Mouse (Mus musculus) midbrain, postnatal 0 days (tissue): ENCODE data around the gene Ndufs5. TPM values are rescaled to one million over a fixed set of nuclear protein-coding genes. Genes with fewer than 3 reads are reported as not detected.
A peak's percentile ranks its signal among the peaks of the same experiment; 100 is the strongest.

Source experiments
- ATAC-seq: fragments of 200-750 bp; cut with Nextera tagmentation; 2 replicates; pipeline ENCODE4 v1.8.0; 2017; ENCODE audit warnings: moderate number of reproducible peaks, mild to moderate bottlenecking, moderate TSS enrichment, moderate library complexity; ENCODE audit not compliant: low FRiP score
- DNase-seq: peaks from one replicate; pipeline ENCODE4 v3.0.0-alpha.2; 2015; ENCODE audit warnings: low spot score
- H3K27ac ChIP-seq: fragments of 300-500 bp; sonication (generic); 2 replicates; pipeline ENCODE4 v1.5.1; 2014; ENCODE audit warnings: low read depth, mild to moderate bottlenecking, low read length, mixed read lengths
- H3K27me3 ChIP-seq: fragments of 300-500 bp; sonication (generic); 2 replicates; pipeline ENCODE4 v1.6.1; 2014; ENCODE audit warnings: low read length, control low read depth, mixed read lengths; ENCODE audit not compliant: insufficient read depth
- H3K36me3 ChIP-seq: fragments of 300-500 bp; sonication (generic); 2 replicates; pipeline ENCODE4 v1.6.1; 2014; ENCODE audit warnings: low read length, control low read depth, mixed read lengths; ENCODE audit not compliant: insufficient read depth
- H3K4me1 ChIP-seq: fragments of 300-500 bp; sonication (generic); 2 replicates; pipeline ENCODE4 v1.6.1; 2014; ENCODE audit warnings: mild to moderate bottlenecking, control low read depth, antibody characterized with exemption, low read length, mixed read lengths; ENCODE audit not compliant: insufficient read depth
- H3K4me2 ChIP-seq: fragments of 300-500 bp; sonication (generic); 2 replicates; pipeline ENCODE4 v1.6.1; 2014; ENCODE audit warnings: low read depth, mild to moderate bottlenecking, low read length, mixed read lengths; ENCODE audit not compliant: poor library complexity, severe bottlenecking
- H3K4me3 ChIP-seq: fragments of 300-500 bp; sonication (generic); 2 replicates; pipeline ENCODE4 v1.5.1; 2014; ENCODE audit warnings: low read depth, mild to moderate bottlenecking, low read length, moderate library complexity
- H3K9ac ChIP-seq: fragments of 300-500 bp; sonication (generic); replicated peaks from 2 replicates; pipeline ENCODE4 v1.6.1; 2014; ENCODE audit warnings: mild to moderate bottlenecking, low read length, moderate library complexity, mixed read lengths; ENCODE audit not compliant: poor library complexity, severe bottlenecking
- H3K9me3 ChIP-seq: fragments of 300-500 bp; sonication (generic); 2 replicates; pipeline ENCODE4 v1.6.1; 2016; ENCODE audit warnings: low read length, control low read depth
- CTCF ChIP-seq: IDR thresholded peaks from 2 replicates; pipeline ENCODE4 v1.5.1; 2016; ENCODE audit warnings: antibody characterized with exemption, mild to moderate bottlenecking
- WGBS: fragments of 180-500 bp; shearing (Covaris S2); extraction: QIAGEN DNeasy Blood & Tissue Kit; methylation state at CpG from one replicate; pipeline ENCODE4 v1.1.7; 2014; 5-methylcytosine and 5-hydroxymethylcytosine counted together
- polyA plus RNA-seq: library from polyadenylated mRNA; unstranded; fragments of >200 nt; fragmentation: Nextera tagmentation; extraction: Ambion mirVana; gene quantifications from 2 replicates; pipeline ENCODE4 v1.2.1, GENCODE M21; 2015
- total RNA-seq: library from RNA; depleted of rRNA; stranded (reverse); fragments of >200 nt; gene quantifications from 2 replicates; pipeline ENCODE4 v1.2.3, GENCODE M21; 2014

Gene Ndufs5
- total and polyA plus RNA-seq, 2 experiments from 2014 or later, result 141 to 588 TPM

- ATAC-seq (no peak), DNase-seq (no peak)
- Histone ChIP-seq H3K4me1 (no peaks in the 10 kb centered on the region), H3K4me3 (no peak overlapping the region), H3K9ac (no peak overlapping the region), H3K27ac (no peak overlapping the region), H3K36me3 (no peaks in the 10 kb centered on the region), H3K9me3 (no peaks in the 10 kb centered on the region), H3K27me3 (no peaks in the 10 kb centered on the region), H3K4me2 (no peak overlapping the region)
- TF ChIP-seq CTCF, result no peak
- WGBS, result 93% methylated on average over 2 of the region's 2 CpGs
These were observed 12.7 kb downstream of the Ndufs5 start for GRCm38 (mm10) chr4:123705340-123705739.

GRCm38 (mm10) chr4:123693384-123693783 lies 24.6 kb downstream of the Ndufs5 start:
- 83% methylated on average over 12 of the region's 12 CpGs for whole genome bisulfite sequencing
- Histone ChIP-seq H3K9me3 (no peaks in the 10 kb centered on the region), H3K27ac (no peak overlapping the region), H3K4me2 (no peak overlapping the region), H3K4me1 (no peaks in the 10 kb centered on the region), H3K9ac (no peak overlapping the region), H3K27me3 (no peaks in the 10 kb centered on the region), H3K4me3 (no peak overlapping the region), H3K36me3 (no peaks in the 10 kb centered on the region)
- DNase-seq (no peak), ATAC-seq (no peak)
- no peak for TF ChIP-seq CTCF

GRCm38 (mm10) chr4:123692071-123692470 lies 25.9 kb downstream of the Ndufs5 start:
- no peak for TF ChIP-seq CTCF
- ATAC-seq, result no peak
- Histone ChIP-seq H3K9me3 (no peaks in the 10 kb centered on the region), H3K27me3 (no peaks in the 10 kb centered on the region), H3K4me1 (no peaks in the 10 kb centered on the region), H3K4me2 (no peak overlapping the region), H3K36me3 (no peaks in the 10 kb centered on the region), H3K27ac (no peak overlapping the region), H3K4me3 (no peak overlapping the region), H3K9ac (no peak overlapping the region)
- 89% methylated on average over 3 of the region's 3 CpGs for WGBS
- no peak for DNase-seq

GRCm38 (mm10) chr4:123690311-123690710 lies 27.7 kb downstream of the Ndufs5 start:
- Histone ChIP-seq H3K4me1 (peaks cover under 1% of the 10 kb centered on the region; the same call in 1 of the 2 replicates), H3K27ac (no peak overlapping the region), H3K27me3 (no peaks in the 10 kb centered on the region), H3K9ac (no peak overlapping the region), H3K36me3 (no peaks in the 10 kb centered on the region), H3K4me3 (no peak overlapping the region), H3K9me3 (no peaks in the 10 kb centered on the region), H3K4me2 (no peak overlapping the region)
- TF ChIP-seq CTCF, result no peak
- no peak for DNase-seq
- ATAC-seq, result no peak
- WGBS, result 78% methylated on average over 10 of the region's 10 CpGs

- H3K9me3 ChIP-seq, result no peaks in the 10 kb centered on the region
- no peak for TF ChIP-seq CTCF
- DNase-seq (peak; percentile 63), ATAC-seq (peak; percentile 58)
- peak overlapping the region; percentile 80 for H3K4me2 ChIP-seq
- peak overlapping the region; percentile 99 for H3K9ac ChIP-seq
- H3K4me3 ChIP-seq, result peak overlapping the region; percentile 96
- H3K27ac ChIP-seq, result peak overlapping the region; percentile 97
- under 1% methylated on average over 51 of the region's 89 CpGs for WGBS
- H3K27me3 ChIP-seq, result no peaks in the 10 kb centered on the region
- H3K4me1 ChIP-seq, result peaks cover 5% of the 10 kb centered on the region; the same call in 1 of the 2 replicates
- H3K36me3 ChIP-seq, result peaks cover 15% of the 10 kb centered on the region; the same call in 1 of the 2 replicates
These were observed 30.8 kb downstream of the Ndufs5 start for GRCm38 (mm10) chr4:123687025-123687781.

DNA sequence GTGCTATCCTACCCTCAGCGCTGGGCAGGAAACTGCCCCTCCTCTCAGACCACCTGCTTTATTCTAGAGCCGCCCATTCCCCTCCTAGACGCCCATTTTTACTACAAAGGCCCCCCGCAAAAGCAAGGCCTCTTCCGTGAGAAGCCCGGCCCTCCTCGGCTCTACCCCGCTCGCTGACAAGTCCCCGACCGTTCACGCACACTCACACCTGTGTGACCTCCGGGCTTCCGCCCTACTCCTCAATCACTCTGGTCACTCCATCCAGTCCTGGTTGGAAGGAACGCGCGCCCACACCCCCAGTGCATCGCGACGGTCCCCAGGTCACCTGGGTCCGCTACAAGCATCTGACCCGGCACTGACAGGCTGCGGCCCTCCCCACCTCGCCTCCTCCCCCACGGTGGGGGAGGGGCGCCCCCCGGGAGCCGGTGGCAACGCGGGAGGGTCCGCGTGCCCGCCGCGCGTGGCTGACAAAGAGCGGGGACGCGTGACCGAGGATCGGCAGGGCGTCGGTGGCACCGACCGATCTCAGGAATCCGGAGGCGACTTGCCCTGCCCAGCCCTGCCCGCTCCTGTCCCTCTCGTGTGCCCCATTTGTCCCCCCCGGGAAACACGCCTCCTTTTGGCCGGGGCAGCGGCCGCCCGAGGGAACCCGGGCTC lies 31.5 kb downstream of the Ndufs5 start:
- under 1% methylated on average over 53 of the region's 56 CpGs for whole genome bisulfite sequencing

More for the DNA sequence above, 31.5 kb downstream of the Ndufs5 start:
- peaks cover 17% of the 10 kb centered on the region for H3K36me3 ChIP-seq
- peak overlapping the region; percentile 99 for H3K9ac ChIP-seq
- DNase-seq (peak; percentile 50), ATAC-seq (peak; percentile 57)
- H3K4me3 ChIP-seq, result peak overlapping the region; percentile 96
- no peaks in the 10 kb centered on the region for H3K9me3 ChIP-seq
- peak overlapping the region; percentile 80 for H3K4me2 ChIP-seq
- peak overlapping the region; percentile 97 for H3K27ac ChIP-seq
- TF ChIP-seq CTCF, result no peak
- peaks cover 5% of the 10 kb centered on the region; the same call in 1 of the 2 replicates for H3K4me1 ChIP-seq
- H3K27me3 ChIP-seq, result no peaks in the 10 kb centered on the region
